Mouse (Mus musculus) heart, embryonic 14.5 days (tissue): ENCODE results near the gene Aplf. TPM values are rescaled to one million over a fixed set of nuclear protein-coding genes. Genes with fewer than 3 reads are reported as not detected.

ENCODE experiments used
- ATAC-seq: fragments of 200-750 bp; cut with Nextera tagmentation; 2 replicates; pipeline ENCODE4 v1.8.0; 2017; ENCODE audit warnings: low read depth, moderate TSS enrichment; ENCODE audit not compliant: insufficient number of reproducible peaks, insufficient read depth, low FRiP score
- H3K27ac ChIP-seq, 2 experiments: fragments of 200-500 bp in 1 of 2; fragments of 300-500 bp in 1 of 2; sonication (generic) in 1 of 2; replicated peaks in 1 of 2; 2 replicates each; pipeline ENCODE4 v1.5.1; 2012 to 2014; ENCODE audit warnings: low read depth in 2 of 2, low read length in 2 of 2, control low read depth in 1 of 2, mild to moderate bottlenecking in 1 of 2, mixed read lengths in 1 of 2; ENCODE audit not compliant: control insufficient read depth in 1 of 2, insufficient read depth in 1 of 2
- H3K27me3 ChIP-seq: fragments of 300-500 bp; sonication (generic); 2 replicates; pipeline ENCODE4 v1.6.1; 2014; ENCODE audit warnings: mild to moderate bottlenecking, low read length, control low read depth; ENCODE audit not compliant: control insufficient read depth, insufficient read depth
- H3K36me3 ChIP-seq: fragments of 300-500 bp; sonication (generic); 2 replicates; pipeline ENCODE4 v1.6.1; 2014; ENCODE audit warnings: mild to moderate bottlenecking, control low read depth, low read length, mixed read lengths; ENCODE audit not compliant: control insufficient read depth, insufficient read depth
- H3K4me1 ChIP-seq, 2 experiments: fragments of 200-500 bp in 1 of 2; fragments of 300-500 bp in 1 of 2; sonication (generic) in 1 of 2; 2 replicates each; pipeline ENCODE4 v1.6.1; 2012 to 2014; ENCODE audit warnings: low read length in 2 of 2, control low read depth in 1 of 2, mixed read lengths in 1 of 2; ENCODE audit not compliant: control insufficient read depth in 2 of 2, insufficient read depth in 2 of 2
- H3K4me2 ChIP-seq: fragments of 300-500 bp; sonication (generic); 2 replicates; pipeline ENCODE4 v1.6.1; 2014; ENCODE audit warnings: mild to moderate bottlenecking, low read length
- H3K4me3 ChIP-seq, 2 experiments: fragments of 200-500 bp in 1 of 2; fragments of 300-500 bp in 1 of 2; sonication (generic) in 1 of 2; 2 replicates each; pipeline ENCODE4 v1.5.1; 2012 to 2014; ENCODE audit warnings: low read length in 2 of 2, mild to moderate bottlenecking in 2 of 2, control low read depth in 1 of 2, low read depth in 1 of 2, moderate library complexity in 1 of 2; ENCODE audit not compliant: control insufficient read depth in 1 of 2, insufficient read depth in 1 of 2
- H3K9ac ChIP-seq: fragments of 300-500 bp; sonication (generic); 2 replicates; pipeline ENCODE4 v1.6.1; 2014; ENCODE audit warnings: mild to moderate bottlenecking, low read length
- H3K9me3 ChIP-seq: fragments of 300-500 bp; sonication (generic); 2 replicates; pipeline ENCODE4 v1.6.1; 2016; ENCODE audit warnings: low read length, control low read depth; ENCODE audit not compliant: control insufficient read depth
- WGBS: fragments of 180-500 bp; shearing (Covaris S2); extraction: QIAGEN DNeasy Blood & Tissue Kit; methylation state at CpG from one replicate; pipeline ENCODE4 v1.1.7; 2014; 5-methylcytosine and 5-hydroxymethylcytosine counted together
- polyA plus RNA-seq: library from polyadenylated mRNA; unstranded; fragments of >200 nt; fragmentation: Nextera tagmentation; extraction: Ambion mirVana; gene quantifications from 2 replicates; pipeline ENCODE4 v1.2.1, GENCODE M21; 2014

Gene Aplf
- polyA plus RNA-seq, 1 experiment from 2014 or later, result 8.7 TPM

GRCm38 (mm10) chr6:87672661-87673060 lies 668 bp upstream of the Aplf start:
- H3K27ac ChIP-seq, result no peak overlapping the region
- H3K36me3 ChIP-seq, result no peaks in the 10 kb centered on the region
- peak overlapping the region; percentile 55 for H3K4me2 ChIP-seq
- peak overlapping the region in 1 of 2 experiments; percentile 20; a peak in 3 of 4 replicates for H3K4me3 ChIP-seq
- no peak for ATAC-seq
- 52% methylated on average over 4 of the region's 4 CpGs for WGBS
- peaks cover 3 to 10% of the 10 kb centered on the region in 2 experiments; a peak in 3 of 4 replicates for H3K4me1 ChIP-seq
- H3K9me3 ChIP-seq, result no peaks in the 10 kb centered on the region
- no peaks in the 10 kb centered on the region for H3K27me3 ChIP-seq
- 0 out of 2 replicates have a peak overlapping the region, but pooled peaks have one; percentile 34 for H3K9ac ChIP-seq

- no peaks in the 10 kb centered on the region for H3K9me3 ChIP-seq
- 0 out of 2 replicates have a peak, but pooled peaks cover under 1% of the 10 kb centered on the region for H3K36me3 ChIP-seq
- peak overlapping the region; percentile 83 for H3K9ac ChIP-seq
- H3K4me2 ChIP-seq, result peak overlapping the region; percentile 79
- no peak for ATAC-seq
- peaks cover 3 to 10% of the 10 kb centered on the region in 2 experiments; a peak in 3 of 4 replicates for H3K4me1 ChIP-seq
- H3K27me3 ChIP-seq, result no peaks in the 10 kb centered on the region
- 4% methylated on average over 8 of the region's 8 CpGs for WGBS
- peak overlapping the region; percentile 80 to 89 for H3K4me3 ChIP-seq
- peak overlapping the region; percentile 46 to 64; a peak in 2 of 4 replicates for H3K27ac ChIP-seq
Measured at GRCm38 (mm10) chr6:87671353-87671752, 640 bp downstream of the Aplf start.

- H3K4me1 ChIP-seq, result peaks cover 3 to 10% of the 10 kb centered on the region in 2 experiments; a peak in 3 of 4 replicates
- no peaks in the 10 kb centered on the region for H3K27me3 ChIP-seq
- ATAC-seq, result no peak
- H3K4me2 ChIP-seq, result no peak overlapping the region
- no peak overlapping the region for H3K27ac ChIP-seq
- 37% methylated on average over 7 of the region's 7 CpGs for WGBS
- H3K4me3 ChIP-seq, result no peak overlapping the region
- no peak overlapping the region for H3K9ac ChIP-seq
- H3K9me3 ChIP-seq, result peaks cover 3% of the 10 kb centered on the region; the same call in 1 of the 2 replicates
- H3K36me3 ChIP-seq, result 0 out of 2 replicates have a peak, but pooled peaks cover 3% of the 10 kb centered on the region
Measured at GRCm38 (mm10) chr6:87669894-87670588, 2.0 kb downstream of the Aplf start.

- Histone ChIP-seq H3K4me1 (peaks cover 3 to 10% of the 10 kb centered on the region in 2 experiments; a peak in 3 of 4 replicates), H3K36me3 (0 out of 2 replicates have a peak, but pooled peaks cover 3% of the 10 kb centered on the region), H3K27me3 (no peaks in the 10 kb centered on the region), H3K27ac (no peak overlapping the region), H3K9me3 (peaks cover 3% of the 10 kb centered on the region; the same call in 1 of the 2 replicates), H3K9ac (no peak overlapping the region), H3K4me2 (no peak overlapping the region), H3K4me3 (no peak overlapping the region)
- WGBS, result 72% methylated on average over 3 of the region's 3 CpGs
- ATAC-seq, result no peak
Measured at GRCm38 (mm10) chr6:87668733-87669132, 3.3 kb downstream of the Aplf start.

GRCm38 (mm10) chr6:87667804-87668203 lies 4.2 kb downstream of the Aplf start:
- Histone ChIP-seq H3K4me1 (peaks cover 3 to 10% of the 10 kb centered on the region in 2 experiments; a peak in 3 of 4 replicates), H3K4me3 (no peak overlapping the region), H3K9ac (no peak overlapping the region), H3K9me3 (peaks cover 3% of the 10 kb centered on the region; the same call in 1 of the 2 replicates), H3K36me3 (peaks cover 3% of the 10 kb centered on the region; the same call in 1 of the 2 replicates), H3K27ac (no peak overlapping the region), H3K4me2 (no peak overlapping the region), H3K27me3 (no peaks in the 10 kb centered on the region)
- no peak for ATAC-seq
- 82% methylated on average over 8 of the region's 8 CpGs for WGBS

- no peak overlapping the region for H3K4me2 ChIP-seq
- H3K4me3 ChIP-seq, result no peak overlapping the region
- no peak for ATAC-seq
- H3K27me3 ChIP-seq, result no peaks in the 10 kb centered on the region
- no peaks in the 10 kb centered on the region for H3K4me1 ChIP-seq
- no peak overlapping the region for H3K27ac ChIP-seq
- 89% methylated on average over 9 of the region's 9 CpGs for WGBS
- peaks cover 4% of the 10 kb centered on the region; the same call in 1 of the 2 replicates for H3K36me3 ChIP-seq
- peaks cover 3% of the 10 kb centered on the region; the same call in 1 of the 2 replicates for H3K9me3 ChIP-seq
- H3K9ac ChIP-seq, result no peak overlapping the region
Measured at GRCm38 (mm10) chr6:87663445-87663844, 8.5 kb downstream of the Aplf start.

- H3K27me3 ChIP-seq, result no peaks in the 10 kb centered on the region
- H3K9ac ChIP-seq, result no peak overlapping the region
- no peak overlapping the region for H3K27ac ChIP-seq
- H3K4me2 ChIP-seq, result no peak overlapping the region
- no peaks in the 10 kb centered on the region for H3K4me1 ChIP-seq
- ATAC-seq, result no peak
- peaks cover 3% of the 10 kb centered on the region; the same call in 1 of the 2 replicates for H3K9me3 ChIP-seq
- WGBS, result 53% methylated on average over 6 of the region's 6 CpGs
- H3K4me3 ChIP-seq, result no peak overlapping the region
- H3K36me3 ChIP-seq, result peaks cover 13% of the 10 kb centered on the region
Measured at GRCm38 (mm10) chr6:87662197-87662596, 9.8 kb downstream of the Aplf start.
